ENCODE assay signal across 7 mouse cellular contexts in genomic region chr7:126284865-126285264, GRCm38 (mm10). TPM values are rescaled to one million over a fixed set of nuclear protein-coding genes. Genes with fewer than 3 reads are reported as not detected.
DNase-seq lines count a peak whose midpoint lies in the region; ATAC-seq lines count a peak whose summit lies in the region.

No protein-coding gene starts in this region.

- H3K4me3 ChIP-seq in liver, embryonic 12.5 days, result no peak overlapping the region

- H3K36me3 ChIP-seq in liver, embryonic 12.5 days, result no peaks in the 10 kb centered on the region

- 46% methylated on average over 4 of the region's 4 CpGs for WGBS in liver, embryonic 12.5 days (ENCODE audit: insufficient replicate concordance)

- no peak overlapping the region for H3K4me2 ChIP-seq in liver, embryonic 12.5 days

- peak; percentile 32 for DNase-seq in liver
- peak; percentile 73 for DNase-seq in adrenal gland, adult 8-10 months
- peak; percentile 42 for DNase-seq in lung, postnatal 14 days
- peak; percentile 68 for DNase-seq in thymus, postnatal 0 days (ENCODE audit: low spot score)
- DNase-seq in urinary bladder, postnatal 36 days (ENCODE audit: low spot score in 2 of 2), result no peak

- no peak overlapping the region for H3K9ac ChIP-seq in liver, embryonic 12.5 days

- H3K27me3 ChIP-seq in liver, embryonic 12.5 days (replicated peaks), result peaks cover 12% of the 10 kb centered on the region; the same call in 1 of the 2 replicates

- peaks cover 23% of the 10 kb centered on the region; the same call in 1 of the 2 replicates for H3K4me1 ChIP-seq in liver, embryonic 12.5 days

- no peaks in the 10 kb centered on the region for H3K9me3 ChIP-seq in liver, embryonic 12.5 days (replicated peaks)

- no peak overlapping the region for H3K27ac ChIP-seq in liver, embryonic 12.5 days

- ATAC-seq in liver, embryonic 12.5 days, result no peak
- ATAC-seq in erythroblast, adult 5-6 weeks (replicated peaks; ENCODE audit: low FRiP score, poor library complexity, severe bottlenecking), result 0 out of 2 replicates have a peak, but pooled peaks have one; percentile 24

RNA-seq across cellular contexts. Expression of gene Sbk1, which starts 12.4 kb away (rescaled TPM):
- polyA plus RNA-seq in liver, embryonic 12.5 days (2016; fragmentation: Nextera tagmentation; extraction: Ambion mirVana), result 4.2 and 5.0 TPM in 2 replicates
- total RNA-seq in adrenal gland, adult 8-10 months (2022), result 100 to 1,000 TPM in 2 of 4 experiments, 10 to 100 TPM in 2; 32.4 to 142 (median 75.6) TPM
- total RNA-seq in erythroblast, adult 5-6 weeks (2015; ENCODE audit: low replicate concordance), result 0.77 and 1.0 TPM in 2 replicates
- total RNA-seq in erythroblast, adult 5-6 weeks (2017; ENCODE audit: low replicate concordance), result 0.56 and 0.77 TPM in 2 replicates
- polyA plus RNA-seq in thymus, postnatal 0 days (2015; fragmentation: Nextera tagmentation; extraction: Ambion mirVana), result 17.9 and 19.1 TPM in 2 replicates

Comparison
In these comparisons a context has a peak if more than half of its experiments do, and no peak if none do; other contexts are left out.
1. DNase-seq: peak in liver (single experiment), adrenal gland, adult 8-10 months (single experiment), lung, postnatal 14 days (single experiment) and thymus, postnatal 0 days (single experiment); none in urinary bladder, postnatal 36 days (0 of 2).
2. RNA of gene Sbk1, which starts 12.4 kb away (total RNA-seq): 32.4 to 142 TPM in adrenal gland, adult 8-10 months; 0.56 to 1.0 TPM in erythroblast, adult 5-6 weeks; every median in the first group is over 10 times any median in the second.